Mouse (Mus musculus) gonadal fat pad, adult 2 months (tissue): ENCODE data around the gene Igfbp6. TPM values are rescaled to one million over a fixed set of nuclear protein-coding genes. Genes with fewer than 3 reads are reported as not detected.

Experiments used
- DNase-seq: peaks from one replicate; pipeline ENCODE4 v3.0.0-alpha.2; 2012; ENCODE audit warnings: low read depth
- polyA plus RNA-seq: library from polyadenylated mRNA; depleted of rRNA; stranded (reverse); fragments of >200 nt; gene quantifications from 2 replicates; pipeline ENCODE4 v1.2.3, GENCODE M21; 2012; rRNA removed

Gene Igfbp6
- polyA plus RNA-seq, 1 experiment, result 152 TPM

DNA sequence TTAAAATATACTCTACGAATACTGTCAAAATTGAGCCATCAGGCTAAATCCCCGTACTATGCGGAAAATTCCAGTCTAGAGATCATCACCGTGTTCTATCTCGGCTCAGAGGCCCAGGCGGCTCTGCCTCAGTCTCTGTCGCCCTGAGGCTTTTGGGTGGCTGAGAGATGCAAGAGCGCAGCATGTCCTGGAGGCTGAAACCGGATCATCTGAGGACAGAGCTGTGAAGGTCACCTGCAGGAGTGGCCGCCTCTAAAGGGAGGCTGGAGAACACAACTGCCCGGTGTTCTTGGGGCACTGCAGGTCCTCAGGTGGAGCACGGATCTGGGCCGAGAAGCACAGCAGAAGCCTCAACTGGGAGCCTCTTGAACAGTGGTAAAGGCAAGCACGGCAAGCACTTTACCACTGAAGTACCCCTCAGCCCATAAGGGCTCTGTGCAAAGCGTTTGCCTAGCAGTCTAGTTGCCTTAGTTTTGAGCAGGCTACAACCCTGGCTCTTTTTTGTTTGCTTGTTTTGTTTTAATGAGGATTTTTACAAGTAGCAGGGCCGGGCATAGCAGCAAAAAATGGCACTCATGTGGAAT is 31.7 kb downstream of the Igfbp6 start:
- DNase-seq, result no peak

DNA sequence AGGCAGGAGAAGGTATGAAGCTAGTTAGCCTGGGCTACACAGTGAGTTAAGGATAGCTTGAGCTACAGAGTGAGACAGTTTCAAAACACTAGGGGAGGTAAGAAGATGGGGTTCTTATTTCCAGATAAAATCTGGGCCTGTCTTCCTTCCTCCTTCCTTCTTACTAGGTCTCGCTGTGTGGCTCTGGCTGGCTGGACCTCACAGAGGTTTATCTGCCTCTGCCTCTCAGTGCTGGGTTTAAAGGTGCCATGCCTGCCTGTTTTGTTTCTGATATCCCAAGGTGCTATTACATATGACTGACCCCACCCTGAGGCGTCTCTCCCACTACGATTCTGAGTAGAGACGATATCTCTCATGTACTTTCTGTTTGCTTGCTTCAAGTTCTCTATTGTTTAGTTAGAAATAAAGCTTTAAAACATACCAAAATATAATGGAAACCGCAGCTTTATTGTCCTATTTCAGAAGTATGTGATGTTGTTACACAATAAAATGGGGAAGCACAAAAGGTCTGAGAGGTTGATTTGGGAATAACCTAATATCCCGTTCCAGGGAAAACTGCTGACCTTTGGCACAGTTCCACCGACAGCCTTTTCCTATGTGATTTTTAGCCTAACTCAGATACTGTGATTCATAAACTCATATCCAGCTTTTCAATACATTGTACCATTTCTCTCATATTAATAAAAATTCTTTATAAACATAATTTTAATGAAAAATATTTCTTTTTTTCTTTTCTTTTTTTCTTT is 32.6 kb downstream of the Igfbp6 start:
- DNase-seq, result no peak

DNA sequence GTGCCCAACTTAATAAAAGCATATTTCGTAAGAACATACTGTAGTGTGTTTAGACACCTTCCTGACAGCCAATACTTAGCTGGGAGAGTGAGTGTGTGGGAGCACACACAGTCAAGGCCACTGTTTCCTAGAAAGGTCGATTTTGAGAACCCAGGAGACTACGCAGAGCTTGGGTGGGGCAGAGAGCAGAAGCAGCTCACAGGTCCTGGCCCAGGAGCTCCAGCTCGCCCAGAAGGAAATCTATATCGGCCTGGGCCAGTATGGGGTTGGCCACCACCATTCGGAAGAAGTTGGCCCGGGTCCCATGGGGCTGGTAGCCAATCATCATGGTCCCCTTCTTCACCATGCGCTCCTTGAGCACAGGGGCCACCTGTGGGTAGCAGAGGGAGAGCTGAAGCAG is 33.3 kb downstream of the Igfbp6 start:
- no peak for DNase-seq

DNA sequence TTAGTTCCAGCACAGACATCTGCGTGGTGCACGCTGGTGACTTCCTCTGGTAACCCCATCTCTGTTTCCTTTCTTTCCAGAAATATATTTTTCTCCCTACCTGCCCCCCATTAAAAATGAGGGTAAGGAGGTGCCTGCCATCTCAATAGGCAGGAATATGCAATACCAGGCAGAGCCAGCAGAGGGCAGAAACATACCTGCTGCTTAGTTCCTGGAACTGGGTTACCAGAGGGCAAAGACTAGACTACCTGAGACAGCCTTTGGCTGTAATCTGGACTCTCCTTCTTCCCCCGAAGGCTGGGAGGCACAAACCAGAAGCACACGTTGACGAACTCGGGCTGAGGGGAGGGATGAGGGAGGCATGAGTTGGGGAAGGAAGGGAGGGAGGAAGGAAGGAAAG is 34.1 kb downstream of the Igfbp6 start:
- no peak for DNase-seq

DNA sequence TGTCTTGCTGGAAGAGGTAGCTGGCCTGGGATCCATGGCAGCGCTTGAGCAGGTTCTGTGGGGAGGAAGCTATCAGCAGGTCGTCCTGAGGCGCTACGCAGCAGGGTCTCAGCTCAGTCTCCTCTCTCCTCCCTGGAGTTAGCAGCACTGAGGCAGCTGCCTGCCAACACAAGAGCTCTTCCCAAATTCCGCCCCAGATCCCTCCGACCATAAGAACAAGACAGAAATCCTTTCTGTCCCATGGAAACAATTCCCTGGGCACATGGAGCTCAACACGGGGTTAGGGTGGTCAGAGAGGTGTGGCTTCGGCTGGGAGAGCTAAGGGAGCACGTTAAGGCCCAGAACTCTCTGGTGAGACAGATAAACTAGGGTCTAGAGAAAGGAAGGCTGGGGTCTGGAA is 34.9 kb downstream of the Igfbp6 start:
- DNase-seq, result no peak

DNA sequence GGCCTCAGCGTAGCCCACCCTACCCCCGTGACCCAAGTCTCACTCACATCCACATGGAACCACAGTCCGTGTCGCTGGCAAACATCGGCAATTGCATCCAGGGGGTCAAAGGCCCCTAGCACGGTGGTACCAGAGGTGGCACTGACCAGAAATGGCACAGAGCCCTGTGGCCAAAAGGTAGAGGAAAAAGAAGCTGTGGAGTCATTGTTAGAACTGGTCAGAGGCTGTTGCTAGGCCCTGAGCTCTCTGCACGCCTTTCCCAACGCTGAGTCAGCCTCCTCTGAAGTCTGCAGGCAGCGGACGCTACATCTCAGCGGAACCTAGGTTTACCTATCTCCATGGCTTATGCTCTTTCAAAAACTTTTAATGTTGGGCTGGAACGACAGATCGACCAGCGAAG is 35.8 kb downstream of the Igfbp6 start:
- DNase-seq, result no peak

DNA sequence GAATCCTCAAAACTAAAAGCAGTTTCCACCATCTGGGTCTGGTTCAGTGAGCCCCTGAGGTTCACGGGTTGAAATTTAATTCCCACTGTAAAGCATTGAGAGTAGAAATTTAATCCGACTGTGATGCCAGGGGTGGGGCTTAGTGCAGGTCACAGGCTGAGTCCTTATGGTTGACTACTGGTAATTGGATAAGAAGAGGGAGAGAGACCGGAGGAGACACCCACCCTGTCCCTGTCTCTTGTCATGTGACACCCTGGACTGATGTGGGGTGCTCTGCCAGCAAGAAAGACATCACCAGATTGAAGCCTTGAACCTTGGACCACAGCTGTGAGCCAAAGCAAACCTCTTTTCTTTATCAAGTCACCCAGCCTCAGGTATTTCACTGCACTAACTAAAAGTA is 38.9 kb downstream of the Igfbp6 start:
- DNase-seq, result no peak

DNA sequence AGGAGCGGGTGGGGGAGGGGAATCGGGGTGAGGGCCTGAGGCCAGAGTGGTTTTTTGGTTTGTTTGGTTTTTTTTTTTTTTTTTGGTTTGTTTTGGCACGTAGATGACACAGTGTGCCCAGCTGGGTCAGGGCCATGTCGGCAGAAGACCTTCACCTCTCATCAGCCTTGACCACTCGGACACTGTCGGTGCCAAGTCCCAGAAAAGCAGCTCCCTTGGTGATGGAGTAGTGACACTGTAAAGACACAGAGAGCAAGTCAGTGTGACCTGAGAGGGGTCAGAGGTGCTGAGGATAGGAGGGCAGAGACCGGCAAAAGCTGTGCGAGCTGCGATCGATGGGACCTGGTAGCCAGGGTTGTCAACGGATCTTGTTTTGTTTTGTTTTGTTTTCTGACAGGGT is 42.1 kb downstream of the Igfbp6 start:
- DNase-seq, result no peak

DNA sequence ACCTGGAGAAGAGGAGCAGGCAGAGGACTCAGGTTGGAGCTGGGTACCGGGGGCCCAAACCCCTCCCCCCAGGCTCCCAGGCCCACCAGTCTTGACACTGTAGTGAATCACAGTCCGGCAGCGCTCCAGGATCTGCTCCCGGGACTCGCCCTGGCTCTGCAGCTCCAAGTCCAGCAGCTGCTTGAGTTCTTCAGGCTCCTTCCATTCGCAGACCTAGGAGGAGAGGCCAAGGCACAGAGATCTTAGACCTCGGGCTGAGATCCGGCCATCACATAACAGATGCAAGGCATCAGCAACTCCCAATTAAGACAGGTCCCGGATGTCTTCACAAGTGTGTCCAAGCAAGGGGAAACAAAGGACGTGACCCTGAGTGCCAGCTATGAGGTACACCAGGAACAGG is 43.9 kb downstream of the Igfbp6 start:
- no peak for DNase-seq

DNA sequence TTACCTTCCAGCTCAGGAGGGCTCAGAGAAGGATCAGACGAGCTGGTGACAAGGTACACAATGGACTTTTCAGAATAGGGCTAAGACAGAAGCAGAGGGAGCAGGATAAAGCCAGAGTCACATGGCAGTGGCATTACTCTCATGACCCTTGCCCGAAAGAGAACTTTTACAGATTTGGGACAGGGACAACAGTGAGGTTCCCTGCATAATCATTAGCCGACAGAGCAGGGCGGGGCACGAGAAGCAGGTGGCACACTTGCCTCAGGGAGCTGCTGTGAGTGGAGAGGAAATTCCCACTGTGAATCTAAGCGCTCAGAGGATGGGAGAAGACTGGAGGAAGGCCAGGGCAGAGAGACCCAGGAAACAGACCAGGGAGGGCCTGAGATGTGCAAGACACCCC is 44.7 kb downstream of the Igfbp6 start:
- no peak for DNase-seq

DNA sequence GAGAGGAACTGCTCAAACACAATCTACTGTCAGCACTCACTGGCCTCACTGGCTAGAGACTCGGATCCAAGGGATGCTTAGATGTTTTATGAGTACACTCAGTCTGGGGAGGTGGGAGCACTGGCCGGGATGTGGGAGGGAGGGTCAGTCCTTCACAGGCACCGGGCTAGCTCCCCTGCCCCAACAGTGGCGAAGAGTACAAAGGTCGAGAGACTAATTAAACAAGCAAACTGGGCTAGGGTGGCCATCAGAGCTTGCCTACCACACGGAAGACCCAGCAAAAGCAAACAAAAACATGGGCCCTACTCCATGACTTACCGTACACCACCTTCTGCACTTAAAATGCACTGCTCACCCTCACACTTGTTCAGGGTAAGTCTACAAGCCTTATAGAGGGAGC is 47.5 kb downstream of the Igfbp6 start:
- DNase-seq, result no peak

DNA sequence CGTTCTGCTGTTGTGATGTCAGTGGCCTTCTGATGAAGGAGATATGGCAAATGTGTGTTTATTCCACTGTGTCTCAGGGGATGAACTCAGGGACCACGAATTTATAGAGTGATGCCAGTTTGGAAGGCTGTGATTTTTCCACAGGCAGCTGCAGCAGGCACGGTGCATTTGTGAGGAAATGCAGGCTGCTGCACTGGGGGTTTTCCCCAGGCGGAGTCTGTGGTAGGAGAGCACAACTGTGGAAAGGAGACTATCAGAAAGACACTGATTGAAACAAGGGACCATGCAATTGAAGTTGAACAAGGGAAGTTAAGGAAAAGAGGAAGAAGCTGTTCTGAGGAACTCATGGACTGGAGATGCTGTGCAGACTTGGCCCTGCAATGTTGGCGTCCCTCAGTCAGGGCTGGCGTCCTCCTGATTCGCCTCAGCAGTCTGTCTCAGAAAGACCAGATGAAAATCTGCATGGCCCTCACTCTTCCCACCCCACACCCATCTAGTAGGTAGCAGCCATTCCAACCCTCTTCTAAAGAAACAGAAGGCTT is 48.2 kb downstream of the Igfbp6 start:
- DNase-seq, result no peak

DNA sequence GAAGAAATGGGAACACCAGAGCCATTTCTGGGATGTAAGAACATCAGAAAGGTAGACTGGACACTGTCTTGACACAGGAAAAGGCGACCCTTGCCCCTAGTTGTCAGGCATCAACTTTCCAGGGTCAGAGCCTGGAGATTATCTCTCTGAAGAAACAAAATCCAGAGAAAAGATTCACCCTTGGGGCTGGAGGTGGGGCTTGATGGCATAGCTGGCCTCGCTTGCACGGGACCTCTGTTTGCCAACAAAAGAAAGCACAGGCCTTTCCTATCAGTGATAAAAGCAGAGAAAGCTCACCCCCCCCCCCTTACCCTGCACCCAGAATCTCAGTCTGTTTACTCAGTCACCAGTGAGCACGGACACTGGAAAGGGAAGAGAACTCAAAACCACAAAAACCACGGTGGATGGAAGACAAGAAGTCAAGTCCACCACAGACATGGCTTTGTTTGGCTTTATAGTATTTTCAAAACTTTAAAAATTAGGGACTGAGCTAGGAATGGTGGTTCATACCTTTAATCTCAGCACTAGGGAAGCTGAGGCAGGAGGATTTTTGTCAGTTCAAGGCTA is 48.7 kb downstream of the Igfbp6 start:
- DNase-seq, result no peak

DNA sequence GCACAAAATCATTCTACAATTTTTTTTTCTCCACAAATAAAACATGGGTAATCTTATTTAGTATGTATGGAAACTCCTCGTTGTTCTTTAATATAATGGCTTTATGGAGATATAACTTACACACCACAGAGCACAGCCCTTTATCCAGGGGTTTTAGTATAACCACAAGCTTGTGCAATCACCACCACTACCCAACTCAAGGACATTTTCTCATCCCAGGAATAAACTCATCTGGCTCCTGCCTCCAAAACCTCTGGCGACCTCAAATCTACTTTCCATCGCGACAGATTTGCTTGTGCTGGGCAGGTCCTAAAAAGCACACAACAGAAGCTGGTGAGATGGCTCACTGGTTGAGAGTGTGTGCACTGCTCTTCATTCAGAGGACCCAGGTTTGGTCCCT is 49.5 kb downstream of the Igfbp6 start:
- no peak for DNase-seq

DNA sequence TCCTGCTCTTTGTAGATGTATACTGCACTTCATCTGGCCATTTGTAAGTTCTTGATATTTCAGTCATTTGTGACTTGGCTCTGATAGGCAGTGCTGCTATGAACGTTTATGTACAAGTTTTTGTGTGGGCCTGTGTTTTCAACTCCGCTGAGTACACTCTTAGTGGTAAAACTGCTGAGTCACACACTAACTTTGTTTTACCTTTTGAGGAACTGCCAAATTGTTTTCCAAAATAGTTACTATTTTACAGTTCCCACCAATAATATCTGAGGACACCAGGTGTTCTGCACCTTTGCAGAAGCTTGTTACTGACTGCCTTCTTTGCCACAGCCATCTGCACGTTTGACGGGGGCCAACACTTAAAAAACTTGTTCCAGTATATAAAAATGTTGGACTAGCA is 50.3 kb downstream of the Igfbp6 start:
- no peak for DNase-seq

DNA sequence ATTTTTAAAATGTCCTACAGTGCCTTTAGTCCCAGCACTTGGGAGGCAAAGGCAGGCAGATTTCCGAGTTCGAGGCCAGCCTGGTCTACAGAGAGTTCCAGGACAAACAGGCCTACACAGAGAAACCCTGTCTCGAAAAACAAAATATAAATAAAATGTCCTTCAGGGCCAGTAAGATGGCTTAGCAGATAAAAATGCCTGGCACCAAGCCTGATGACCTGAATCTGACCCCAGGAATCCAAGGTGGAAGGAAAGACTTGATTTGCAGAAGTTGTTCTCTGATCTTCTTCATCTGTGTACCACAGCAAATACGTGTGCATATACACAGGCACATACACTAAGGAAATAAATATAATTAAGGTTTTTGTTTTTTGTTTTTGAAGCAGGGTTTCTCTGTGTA is 51.2 kb downstream of the Igfbp6 start:
- DNase-seq, result no peak

DNA sequence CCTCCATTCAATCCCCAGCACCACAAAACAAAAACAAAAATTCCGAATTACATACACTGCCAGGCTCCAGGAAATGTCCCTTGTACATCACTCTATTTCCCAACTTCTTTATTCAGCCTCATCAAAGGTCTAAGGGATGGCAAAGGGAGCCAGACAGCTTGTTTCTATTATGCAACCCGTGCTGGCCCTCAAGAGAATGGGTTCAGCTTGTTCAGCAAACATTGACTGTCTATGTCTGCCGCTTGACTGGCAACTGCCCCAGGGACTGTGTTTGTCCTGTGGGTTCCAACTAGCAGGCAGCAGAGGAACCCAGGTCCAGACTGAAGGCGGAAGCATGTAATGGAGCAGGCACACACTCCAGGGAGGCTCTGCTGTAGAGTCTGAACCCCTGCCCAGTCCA is 54.7 kb downstream of the Igfbp6 start:
- no peak for DNase-seq

Other genes starting within 250 kb of the Igfbp6 start
- 0.41 and 2.0 TPM in 2 replicates for gene Krt4, start 219.6 kb upstream of the Igfbp6 start, polyA plus RNA-seq
- gene Krt79, start 204.0 kb upstream of the Igfbp6 start, polyA plus RNA-seq, result 3.8 and 9.8 TPM in 2 replicates
- gene Krt78, start 190.1 kb upstream of the Igfbp6 start, polyA plus RNA-seq, result 0.35 and 0.38 TPM in 2 replicates
- 186 and 255 TPM in 2 replicates for gene Krt8, start 139.9 kb upstream of the Igfbp6 start, polyA plus RNA-seq
- 184 and 254 TPM in 2 replicates for gene Krt18, start 116.2 kb upstream of the Igfbp6 start, polyA plus RNA-seq
- gene Eif4b, start 70.6 kb upstream of the Igfbp6 start, polyA plus RNA-seq, result 72.3 and 133 TPM in 2 replicates
- 92.6 and 151 TPM in 2 replicates for gene Tns2, start 43.9 kb upstream of the Igfbp6 start, polyA plus RNA-seq
- 60.3 and 67.4 TPM in 2 replicates for gene Spryd3, start 8.1 kb upstream of the Igfbp6 start, polyA plus RNA-seq
- 0.69 and 1.1 TPM in 2 replicates for gene Soat2, start 6.2 kb downstream of the Igfbp6 start, polyA plus RNA-seq
- 42.2 and 42.7 TPM in 2 replicates for gene Zfp740, start 58.9 kb downstream of the Igfbp6 start, polyA plus RNA-seq
- gene Csad, start 60.4 kb downstream of the Igfbp6 start, polyA plus RNA-seq, result 237 and 241 TPM in 2 replicates
- gene Itgb7, start 87.6 kb downstream of the Igfbp6 start, polyA plus RNA-seq, result 4.6 and 5.6 TPM in 2 replicates
- gene Rarg, start 113.2 kb downstream of the Igfbp6 start, polyA plus RNA-seq, result 35.1 and 37.8 TPM in 2 replicates
- gene Gm9918, start 126.2 kb downstream of the Igfbp6 start, polyA plus RNA-seq, result 0.25 and 0.27 TPM in 2 replicates
- gene Mfsd5, start 135.1 kb downstream of the Igfbp6 start, polyA plus RNA-seq, result 66.9 and 89.6 TPM in 2 replicates
- gene Espl1, start 151.9 kb downstream of the Igfbp6 start, polyA plus RNA-seq, result 2.9 and 7.1 TPM in 2 replicates
- gene Pfdn5, start 181.8 kb downstream of the Igfbp6 start, polyA plus RNA-seq, result 179 and 237 TPM in 2 replicates
- 52.7 and 56.4 TPM in 2 replicates for gene Myg1, start 187.3 kb downstream of the Igfbp6 start, polyA plus RNA-seq
- gene Aaas, start 206.4 kb downstream of the Igfbp6 start, polyA plus RNA-seq, result 21.5 and 27.0 TPM in 2 replicates
- gene Sp7, start 222.8 kb downstream of the Igfbp6 start, polyA plus RNA-seq, result 0.12 and 0.18 TPM in 2 replicates